Mouse (Mus musculus) kidney, embryonic 14.5 days (tissue): ENCODE results near the gene Fam180a. TPM values are rescaled to one million over a fixed set of nuclear protein-coding genes. Genes with fewer than 3 reads are reported as not detected.

Experiments
- ATAC-seq: fragments of 200-750 bp; cut with Nextera tagmentation; 2 replicates; pipeline ENCODE4 v1.8.0; 2017; ENCODE audit warnings: moderate number of reproducible peaks, mild to moderate bottlenecking, moderate TSS enrichment, moderate library complexity; ENCODE audit not compliant: low FRiP score, low TSS enrichment
- H3K27ac ChIP-seq: fragments of 300-500 bp; sonication (generic); 2 replicates; pipeline ENCODE4 v1.5.1; 2014; ENCODE audit warnings: low read depth, mild to moderate bottlenecking, low read length, moderate library complexity, mixed read lengths
- H3K27me3 ChIP-seq: fragments of 300-500 bp; sonication (generic); 2 replicates; pipeline ENCODE4 v1.6.1; 2014; ENCODE audit warnings: mild to moderate bottlenecking, low read length; ENCODE audit not compliant: control insufficient read depth, insufficient read depth
- H3K36me3 ChIP-seq: fragments of 300-500 bp; sonication (generic); 2 replicates; pipeline ENCODE4 v1.6.1; 2014; ENCODE audit warnings: low read length, mixed read lengths; ENCODE audit not compliant: control insufficient read depth, insufficient read depth
- H3K4me1 ChIP-seq: fragments of 300-500 bp; sonication (generic); 2 replicates; pipeline ENCODE4 v1.6.1; 2014; ENCODE audit warnings: low read length, mixed read lengths; ENCODE audit not compliant: control insufficient read depth, insufficient read depth
- H3K4me2 ChIP-seq: fragments of 300-500 bp; sonication (generic); replicated peaks from 2 replicates; pipeline ENCODE4 v1.6.1; 2014; ENCODE audit warnings: low read depth, mild to moderate bottlenecking, low read length
- H3K4me3 ChIP-seq: fragments of 300-500 bp; sonication (generic); 2 replicates; pipeline ENCODE4 v1.5.1; 2014; ENCODE audit warnings: mild to moderate bottlenecking, low read length
- H3K9ac ChIP-seq: fragments of 300-500 bp; sonication (generic); 2 replicates; pipeline ENCODE4 v1.6.1; 2014; ENCODE audit warnings: low read depth, mild to moderate bottlenecking, low read length, moderate library complexity
- H3K9me3 ChIP-seq: fragments of 300-500 bp; sonication (generic); 2 replicates; pipeline ENCODE4 v1.6.1; 2016; ENCODE audit warnings: low read length; ENCODE audit not compliant: control insufficient read depth
- WGBS: fragments of 180-500 bp; shearing (Covaris S2); extraction: QIAGEN DNeasy Blood & Tissue Kit; methylation state at CpG from one replicate; pipeline ENCODE4 v1.1.7; 2014; 5-methylcytosine and 5-hydroxymethylcytosine counted together
- polyA plus RNA-seq: library from polyadenylated mRNA; unstranded; fragments of >200 nt; fragmentation: Nextera tagmentation; extraction: Ambion mirVana; gene quantifications from 2 replicates; pipeline ENCODE4 v1.2.1, GENCODE M21; 2014

Gene Fam180a
- polyA plus RNA-seq, 1 experiment from 2014 or later = not detected

GRCm38 (mm10) chr6:35329956-35330355 lies 4.0 kb upstream of the Fam180a start:
- ATAC-seq = no peak
- 95% methylated on average over 12 of the region's 12 CpGs for WGBS
- Histone ChIP-seq H3K9me3 (no peaks in the 10 kb centered on the region), H3K36me3 (no peaks in the 10 kb centered on the region), H3K9ac (no peak overlapping the region), H3K4me3 (no peak overlapping the region), H3K27me3 (no peaks in the 10 kb centered on the region), H3K27ac (no peak overlapping the region), H3K4me1 (no peaks in the 10 kb centered on the region), H3K4me2 (no peak overlapping the region)

GRCm38 (mm10) chr6:35324306-35324705 lies 1.6 kb downstream of the Fam180a start:
- H3K4me3 ChIP-seq = no peak overlapping the region
- 71% methylated on average over 9 of the region's 9 CpGs for WGBS
- H3K4me1 ChIP-seq = no peaks in the 10 kb centered on the region
- H3K9me3 ChIP-seq = no peaks in the 10 kb centered on the region
- no peak overlapping the region for H3K9ac ChIP-seq
- H3K4me2 ChIP-seq = no peak overlapping the region
- no peaks in the 10 kb centered on the region for H3K36me3 ChIP-seq
- ATAC-seq = no peak
- H3K27me3 ChIP-seq = no peaks in the 10 kb centered on the region
- no peak overlapping the region for H3K27ac ChIP-seq

- no peaks in the 10 kb centered on the region for H3K4me1 ChIP-seq
- no peak for ATAC-seq
- H3K27me3 ChIP-seq = no peaks in the 10 kb centered on the region
- H3K4me3 ChIP-seq = no peak overlapping the region
- WGBS = 81% methylated on average over 1 of the region's 1 CpGs
- no peak overlapping the region for H3K9ac ChIP-seq
- H3K9me3 ChIP-seq = no peaks in the 10 kb centered on the region
- no peak overlapping the region for H3K4me2 ChIP-seq
- no peak overlapping the region for H3K27ac ChIP-seq
- H3K36me3 ChIP-seq = no peaks in the 10 kb centered on the region
Measured at GRCm38 (mm10) chr6:35323046-35323445, 2.9 kb downstream of the Fam180a start.

- Histone ChIP-seq H3K36me3 (no peaks in the 10 kb centered on the region), H3K4me1 (no peaks in the 10 kb centered on the region), H3K9me3 (no peaks in the 10 kb centered on the region), H3K27ac (no peak overlapping the region), H3K4me2 (no peak overlapping the region), H3K4me3 (no peak overlapping the region), H3K9ac (no peak overlapping the region), H3K27me3 (no peaks in the 10 kb centered on the region)
- no peak for ATAC-seq
- 75% methylated on average over 4 of the region's 4 CpGs for WGBS
Measured at GRCm38 (mm10) chr6:35321105-35321504, 4.8 kb downstream of the Fam180a start.

GRCm38 (mm10) chr6:35319850-35320249 lies 6.1 kb downstream of the Fam180a start:
- H3K4me1 ChIP-seq = no peaks in the 10 kb centered on the region
- H3K4me3 ChIP-seq = no peak overlapping the region
- no peaks in the 10 kb centered on the region for H3K27me3 ChIP-seq
- H3K4me2 ChIP-seq = no peak overlapping the region
- no peak for ATAC-seq
- H3K36me3 ChIP-seq = no peaks in the 10 kb centered on the region
- no peak overlapping the region for H3K9ac ChIP-seq
- no peaks in the 10 kb centered on the region for H3K9me3 ChIP-seq
- WGBS = 85% methylated on average over 6 of the region's 6 CpGs
- H3K27ac ChIP-seq = no peak overlapping the region

- H3K4me2 ChIP-seq = no peak overlapping the region
- H3K27me3 ChIP-seq = no peaks in the 10 kb centered on the region
- H3K27ac ChIP-seq = no peak overlapping the region
- ATAC-seq = no peak
- H3K9ac ChIP-seq = no peak overlapping the region
- H3K4me1 ChIP-seq = no peaks in the 10 kb centered on the region
- no peaks in the 10 kb centered on the region for H3K9me3 ChIP-seq
- no peaks in the 10 kb centered on the region for H3K36me3 ChIP-seq
- WGBS = 94% methylated on average over 8 of the region's 8 CpGs
- H3K4me3 ChIP-seq = no peak overlapping the region
Measured at GRCm38 (mm10) chr6:35313520-35313919, 12.4 kb downstream of the Fam180a start.

- Histone ChIP-seq H3K4me1 (no peaks in the 10 kb centered on the region), H3K27me3 (no peaks in the 10 kb centered on the region), H3K27ac (no peak overlapping the region), H3K36me3 (no peaks in the 10 kb centered on the region), H3K4me2 (no peak overlapping the region), H3K9me3 (no peaks in the 10 kb centered on the region), H3K9ac (no peak overlapping the region), H3K4me3 (no peak overlapping the region)
- WGBS = 73% methylated on average over 7 of the region's 7 CpGs
- ATAC-seq = no peak
Measured at GRCm38 (mm10) chr6:35309406-35309805, 16.5 kb downstream of the Fam180a start.

- H3K9ac ChIP-seq = no peak within 1 kb of the TSS
- ATAC-seq = no peak
- no peaks in the 10 kb centered on the region for H3K27me3 ChIP-seq
- H3K4me2 ChIP-seq = no peak within 1 kb of the TSS
- H3K4me3 ChIP-seq = no peak within 1 kb of the TSS
- WGBS = 38% methylated on average over 7 of the region's 7 CpGs
- H3K4me1 ChIP-seq = no peaks in the 10 kb centered on the region
- no peaks in the 10 kb centered on the region for H3K36me3 ChIP-seq
- H3K9me3 ChIP-seq = no peaks in the 10 kb centered on the region
- no peak within 1 kb of the TSS for H3K27ac ChIP-seq
Measured at GRCm38 (mm10) chr6:35308037-35308436, 17.9 kb downstream of the Fam180a start, which contains the start of gene Slc13a4. TSS of gene Slc13a4 (minus strand) at chr6:35308131.

GRCm38 (mm10) chr6:35307136-35307535 lies 18.8 kb downstream of the Fam180a start:
- Histone ChIP-seq H3K27ac (no peak overlapping the region), H3K4me1 (no peaks in the 10 kb centered on the region), H3K9me3 (no peaks in the 10 kb centered on the region), H3K4me3 (no peak overlapping the region), H3K9ac (no peak overlapping the region), H3K4me2 (no peak overlapping the region), H3K36me3 (no peaks in the 10 kb centered on the region), H3K27me3 (no peaks in the 10 kb centered on the region)
- ATAC-seq = no peak
- WGBS = 78% methylated on average over 13 of the region's 13 CpGs
